Mouse (Mus musculus): ENCODE measurements at regions not wholly inside any gene's neighbourhood (a gene's known extent, or its start where the extent isn't known, plus 50 kb on each side); places are given as distances from the start of the nearest gene placed in this dataset.

DNA sequence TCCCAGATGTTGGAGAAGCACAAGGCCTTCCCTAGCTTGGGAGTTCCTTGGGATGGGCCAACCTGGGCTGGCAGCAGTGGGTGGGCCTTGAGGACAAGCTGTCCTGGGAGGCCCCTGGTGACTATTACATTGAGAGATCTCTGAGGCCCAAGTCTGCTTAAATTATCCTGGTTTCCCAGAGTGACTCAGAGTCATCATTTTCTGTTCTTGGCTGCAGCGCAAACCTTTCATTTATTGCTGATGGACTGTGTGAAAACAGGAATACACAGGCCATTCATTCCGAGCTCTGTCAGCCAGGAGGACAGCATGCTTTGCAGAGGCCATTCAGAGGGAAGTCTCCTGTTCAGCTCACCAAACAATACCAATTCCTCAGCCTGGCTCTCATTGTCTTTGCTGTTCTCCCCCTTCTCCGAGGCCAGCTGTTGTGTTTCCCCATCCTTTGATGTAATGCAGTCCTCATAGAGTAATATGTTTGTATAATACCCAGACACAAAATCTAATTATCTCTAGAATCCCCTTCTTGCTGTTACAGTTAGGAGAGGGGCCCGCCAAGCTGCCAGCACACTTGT lies 220.5 kb downstream of the Insig2 start:
- DNase-seq (ENCODE audit: low spot score) (no peak), ATAC-seq (replicated peaks; ENCODE audit: insufficient number of reproducible peaks, low FRiP score, low TSS enrichment, low read depth) (no peak)
- Histone ChIP-seq H3K36me3 (replicated peaks; ENCODE audit: control insufficient read depth, insufficient read depth, low read depth, low read length) (no peaks in the 10 kb centered on the region), H3K27me3 (ENCODE audit: control insufficient read depth, insufficient read depth, low read length) (no peaks in the 10 kb centered on the region), H3K4me1 (ENCODE audit: control insufficient read depth, insufficient read depth, low read length) (no peaks in the 10 kb centered on the region), H3K9me3 (replicated peaks; ENCODE audit: control insufficient read depth, low read length) (no peaks in the 10 kb centered on the region), H3K4me2 (ENCODE audit: low read depth, low read length) (no peak overlapping the region), H3K27ac (replicated peaks; ENCODE audit: low read depth, low read length) (no peak overlapping the region), H3K9ac (replicated peaks; ENCODE audit: low read length) (no peak overlapping the region), H3K4me3 (ENCODE audit: low read depth, low read length) (no peak overlapping the region)
- WGBS = 57% methylated on average over 4 of the region's 4 CpGs

DNA sequence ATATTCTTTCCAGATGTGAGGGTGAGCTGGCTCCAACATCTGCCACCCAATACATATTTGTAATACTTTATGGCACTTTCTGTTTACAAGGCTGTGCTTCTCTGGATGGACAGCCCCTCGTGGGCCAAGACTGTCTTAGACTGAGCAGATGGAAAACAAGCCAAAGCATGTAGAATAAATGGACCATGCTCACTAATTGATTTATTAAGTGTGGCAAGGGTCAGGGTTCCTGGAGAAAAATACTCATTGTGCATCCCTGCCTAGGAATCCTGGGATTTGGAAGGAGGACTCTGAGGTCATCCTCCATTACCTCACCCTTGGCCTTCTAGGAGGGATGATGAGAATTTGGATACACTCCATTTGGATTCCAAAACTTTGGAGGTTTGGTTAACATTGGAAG lies 219.9 kb downstream of the Insig2 start:
- Histone ChIP-seq H3K27ac (replicated peaks; ENCODE audit: low read depth, low read length) (no peak overlapping the region), H3K4me3 (ENCODE audit: low read depth, low read length) (no peak overlapping the region), H3K4me1 (ENCODE audit: control insufficient read depth, insufficient read depth, low read length) (no peaks in the 10 kb centered on the region), H3K4me2 (ENCODE audit: low read depth, low read length) (no peak overlapping the region), H3K36me3 (replicated peaks; ENCODE audit: control insufficient read depth, insufficient read depth, low read depth, low read length) (no peaks in the 10 kb centered on the region), H3K9me3 (replicated peaks; ENCODE audit: control insufficient read depth, low read length) (no peaks in the 10 kb centered on the region), H3K27me3 (ENCODE audit: control insufficient read depth, insufficient read depth, low read length) (no peaks in the 10 kb centered on the region), H3K9ac (replicated peaks; ENCODE audit: low read length) (no peak overlapping the region)
- ATAC-seq (replicated peaks; ENCODE audit: insufficient number of reproducible peaks, low FRiP score, low TSS enrichment, low read depth) (no peak), DNase-seq (ENCODE audit: low spot score) (no peak)
- WGBS = 44% methylated on average over 1 of the region's 1 CpGs

- no peak for ATAC-seq (replicated peaks; ENCODE audit: insufficient number of reproducible peaks, low FRiP score, low TSS enrichment, low read depth)
- Histone ChIP-seq H3K4me1 (ENCODE audit: control insufficient read depth, insufficient read depth, low read length) (no peaks in the 10 kb centered on the region), H3K4me3 (ENCODE audit: low read depth, low read length) (no peak overlapping the region), H3K27ac (replicated peaks; ENCODE audit: low read depth, low read length) (no peak overlapping the region), H3K4me2 (ENCODE audit: low read depth, low read length) (no peak overlapping the region), H3K9me3 (replicated peaks; ENCODE audit: control insufficient read depth, low read length) (no peaks in the 10 kb centered on the region), H3K36me3 (replicated peaks; ENCODE audit: control insufficient read depth, insufficient read depth, low read depth, low read length) (no peaks in the 10 kb centered on the region), H3K27me3 (ENCODE audit: control insufficient read depth, insufficient read depth, low read length) (no peaks in the 10 kb centered on the region), H3K9ac (replicated peaks; ENCODE audit: low read length) (no peak overlapping the region)
- WGBS = 78% methylated on average over 5 of the region's 5 CpGs
- no peak for DNase-seq (ENCODE audit: low spot score)
Observed at GRCm38 (mm10) chr1:121116626-121117025, 215.8 kb downstream of the Insig2 start.

DNA sequence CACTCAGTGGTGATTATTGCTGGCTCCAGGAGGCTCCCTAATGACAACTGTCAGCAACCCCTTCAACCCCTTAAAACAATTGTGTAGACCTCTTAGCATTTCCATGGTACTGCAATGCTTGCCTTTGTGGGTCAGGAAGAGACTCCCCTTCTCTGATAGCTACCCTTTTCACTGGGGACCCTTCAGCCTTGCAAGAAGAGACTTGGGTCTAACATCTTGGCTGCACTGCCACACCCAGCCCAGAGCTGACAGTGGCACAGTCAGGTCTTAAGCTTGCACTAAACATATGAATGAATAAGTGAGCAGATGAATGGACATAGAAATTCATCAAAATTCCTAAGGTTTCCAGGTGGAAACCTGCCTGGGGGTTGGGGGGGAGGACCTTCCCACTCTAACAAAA lies 209.0 kb downstream of the Insig2 start:
- ATAC-seq (replicated peaks; ENCODE audit: insufficient number of reproducible peaks, low FRiP score, low TSS enrichment, low read depth) (no peak), DNase-seq (ENCODE audit: low spot score) (no peak)
- H3K9me3 ChIP-seq (replicated peaks; ENCODE audit: control insufficient read depth, low read length) = no peaks in the 10 kb centered on the region
- no peak overlapping the region for H3K9ac ChIP-seq (replicated peaks; ENCODE audit: low read length)
- H3K4me3 ChIP-seq (ENCODE audit: low read depth, low read length) = no peak overlapping the region
- no peaks in the 10 kb centered on the region for H3K36me3 ChIP-seq (replicated peaks; ENCODE audit: control insufficient read depth, insufficient read depth, low read depth, low read length)
- no peaks in the 10 kb centered on the region for H3K27me3 ChIP-seq (ENCODE audit: control insufficient read depth, insufficient read depth, low read length)
- H3K27ac ChIP-seq (replicated peaks; ENCODE audit: low read depth, low read length) = no peak overlapping the region
- H3K4me2 ChIP-seq (ENCODE audit: low read depth, low read length) = no peak overlapping the region
- H3K4me1 ChIP-seq (ENCODE audit: control insufficient read depth, insufficient read depth, low read length) = no peaks in the 10 kb centered on the region

GRCm38 (mm10) chr1:121136284-121136683 lies 196.1 kb downstream of the Insig2 start:
- Histone ChIP-seq H3K9ac (replicated peaks; ENCODE audit: low read length) (no peak overlapping the region), H3K9me3 (replicated peaks; ENCODE audit: control insufficient read depth, low read length) (no peaks in the 10 kb centered on the region), H3K27ac (replicated peaks; ENCODE audit: low read depth, low read length) (no peak overlapping the region), H3K4me2 (ENCODE audit: low read depth, low read length) (no peak overlapping the region), H3K36me3 (replicated peaks; ENCODE audit: control insufficient read depth, insufficient read depth, low read depth, low read length) (no peaks in the 10 kb centered on the region), H3K4me1 (ENCODE audit: control insufficient read depth, insufficient read depth, low read length) (no peaks in the 10 kb centered on the region), H3K27me3 (ENCODE audit: control insufficient read depth, insufficient read depth, low read length) (no peaks in the 10 kb centered on the region), H3K4me3 (ENCODE audit: low read depth, low read length) (no peak overlapping the region)
- WGBS = 75% methylated on average over 4 of the region's 4 CpGs
- no peak for ATAC-seq (replicated peaks; ENCODE audit: insufficient number of reproducible peaks, low FRiP score, low TSS enrichment, low read depth)
- no peak for DNase-seq (ENCODE audit: low spot score)

- 88% methylated on average over 4 of the region's 4 CpGs for WGBS
- Histone ChIP-seq H3K27ac (replicated peaks; ENCODE audit: low read depth, low read length) (no peak overlapping the region), H3K4me1 (ENCODE audit: control insufficient read depth, insufficient read depth, low read length) (no peaks in the 10 kb centered on the region), H3K36me3 (replicated peaks; ENCODE audit: control insufficient read depth, insufficient read depth, low read depth, low read length) (no peaks in the 10 kb centered on the region), H3K4me3 (ENCODE audit: low read depth, low read length) (no peak overlapping the region), H3K9me3 (replicated peaks; ENCODE audit: control insufficient read depth, low read length) (no peaks in the 10 kb centered on the region), H3K4me2 (ENCODE audit: low read depth, low read length) (no peak overlapping the region), H3K9ac (replicated peaks; ENCODE audit: low read length) (no peak overlapping the region), H3K27me3 (ENCODE audit: control insufficient read depth, insufficient read depth, low read length) (no peaks in the 10 kb centered on the region)
- ATAC-seq (replicated peaks; ENCODE audit: insufficient number of reproducible peaks, low FRiP score, low TSS enrichment, low read depth) = no peak
- DNase-seq (ENCODE audit: low spot score) = no peak
Observed at GRCm38 (mm10) chr1:121136846-121137245, 195.5 kb downstream of the Insig2 start.

DNA sequence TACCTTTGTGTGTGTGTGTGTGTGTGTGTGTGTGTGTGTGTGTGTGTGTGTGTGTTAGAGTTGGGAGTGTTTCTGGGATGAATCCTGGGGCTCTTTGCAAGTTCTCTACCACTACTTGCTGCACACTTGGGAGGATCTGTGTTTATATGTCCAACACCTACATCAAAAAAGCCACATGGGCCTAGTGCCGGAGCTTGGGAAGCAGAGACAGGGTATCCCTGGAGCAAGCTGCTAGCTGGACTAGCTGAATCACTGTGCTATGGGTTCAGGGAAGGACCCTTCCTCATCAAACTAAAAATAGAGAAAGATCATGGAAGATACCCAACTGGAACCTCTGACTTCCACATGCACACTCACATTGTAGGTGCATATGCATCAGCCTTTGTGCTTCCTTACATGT lies 187.4 kb downstream of the Insig2 start:
- Histone ChIP-seq H3K27me3 (ENCODE audit: control insufficient read depth, insufficient read depth, low read length) (no peaks in the 10 kb centered on the region), H3K4me2 (ENCODE audit: low read depth, low read length) (no peak overlapping the region), H3K27ac (replicated peaks; ENCODE audit: low read depth, low read length) (no peak overlapping the region), H3K36me3 (replicated peaks; ENCODE audit: control insufficient read depth, insufficient read depth, low read depth, low read length) (no peaks in the 10 kb centered on the region), H3K9me3 (replicated peaks; ENCODE audit: control insufficient read depth, low read length) (no peaks in the 10 kb centered on the region), H3K9ac (replicated peaks; ENCODE audit: low read length) (no peak overlapping the region), H3K4me3 (ENCODE audit: low read depth, low read length) (no peak overlapping the region), H3K4me1 (ENCODE audit: control insufficient read depth, insufficient read depth, low read length) (no peaks in the 10 kb centered on the region)
- no peak for DNase-seq (ENCODE audit: low spot score)
- WGBS = 100% methylated on average over 1 of the region's 1 CpGs
- no peak for ATAC-seq (replicated peaks; ENCODE audit: insufficient number of reproducible peaks, low FRiP score, low TSS enrichment, low read depth)

- no peak for DNase-seq (ENCODE audit: low spot score)
- 82% methylated on average over 5 of the region's 5 CpGs for WGBS
Observed at GRCm38 (mm10) chr1:121153476-121153875, 178.9 kb downstream of the Insig2 start.

More at GRCm38 (mm10) chr1:121153476-121153875, 178.9 kb downstream of the Insig2 start:
- no peak for ATAC-seq (replicated peaks; ENCODE audit: insufficient number of reproducible peaks, low FRiP score, low TSS enrichment, low read depth)
- Histone ChIP-seq H3K9ac (replicated peaks; ENCODE audit: low read length) (no peak overlapping the region), H3K4me3 (ENCODE audit: low read depth, low read length) (no peak overlapping the region), H3K27me3 (ENCODE audit: control insufficient read depth, insufficient read depth, low read length) (no peaks in the 10 kb centered on the region), H3K4me1 (ENCODE audit: control insufficient read depth, insufficient read depth, low read length) (no peaks in the 10 kb centered on the region), H3K9me3 (replicated peaks; ENCODE audit: control insufficient read depth, low read length) (no peaks in the 10 kb centered on the region), H3K4me2 (ENCODE audit: low read depth, low read length) (no peak overlapping the region), H3K27ac (replicated peaks; ENCODE audit: low read depth, low read length) (no peak overlapping the region), H3K36me3 (replicated peaks; ENCODE audit: control insufficient read depth, insufficient read depth, low read depth, low read length) (no peaks in the 10 kb centered on the region)
